Mouse (Mus musculus) ES-Bruce4 (cell line): Measurements from ENCODE around the gene Arpp19. TPM values are rescaled to one million over a fixed set of nuclear protein-coding genes. Genes with fewer than 3 reads are reported as not detected.
A peak's percentile ranks its signal among the peaks of the same experiment; 100 is the strongest.

Source experiments
- H3K27ac ChIP-seq: 2 replicates; pipeline ENCODE4 v1.5.1; 2012; ENCODE audit warnings: low read length, inconsistent platforms; ENCODE audit not compliant: insufficient read depth
- H3K27me3 ChIP-seq: 2 replicates; pipeline ENCODE4 v1.6.1; 2012; ENCODE audit warnings: mild to moderate bottlenecking, low read length, inconsistent platforms; ENCODE audit not compliant: control insufficient read depth, poor library complexity, insufficient read depth, severe bottlenecking
- H3K36me3 ChIP-seq: 2 replicates; pipeline ENCODE4 v1.6.1; 2012; ENCODE audit warnings: inconsistent platforms, mild to moderate bottlenecking, low read length, moderate library complexity; ENCODE audit not compliant: control insufficient read depth, poor library complexity, insufficient read depth, severe bottlenecking
- H3K4me1 ChIP-seq: one replicate; pipeline ENCODE4 v1.8.1; 2011; ENCODE audit warnings: low read length; ENCODE audit not compliant: control insufficient read depth, insufficient read depth
- H3K4me3 ChIP-seq: 2 replicates; pipeline ENCODE4 v1.5.1; 2011; ENCODE audit warnings: low read depth, mild to moderate bottlenecking, low read length
- H3K9ac ChIP-seq: 2 replicates; pipeline ENCODE4 v1.6.1; 2012; ENCODE audit warnings: low read depth, mild to moderate bottlenecking, inconsistent platforms; ENCODE audit not compliant: poor library complexity, severe bottlenecking
- H3K9me3 ChIP-seq: replicated peaks from 2 replicates; pipeline ENCODE4 v1.6.1; 2012; ENCODE audit warnings: mild to moderate bottlenecking, low read length, inconsistent platforms; ENCODE audit not compliant: control insufficient read depth, poor library complexity, insufficient read depth, severe bottlenecking
- CTCF ChIP-seq: IDR thresholded peaks from one replicate; pipeline ENCODE4 v1.8.1; 2011; ENCODE audit warnings: low read depth, low read length
- EP300 ChIP-seq: IDR thresholded peaks from 2 replicates; pipeline ENCODE4 v1.6.1; 2011; ENCODE audit warnings: low read depth, low read length; ENCODE audit not compliant: insufficient read depth
- POLR2A ChIP-seq: IDR thresholded peaks from one replicate; pipeline ENCODE4 v1.8.1; 2011; ENCODE audit warnings: low read length; ENCODE audit not compliant: insufficient read depth
- polyA plus RNA-seq: library from polyadenylated mRNA; stranded (reverse); fragments of >200 nt; gene quantifications from 2 replicates; pipeline ENCODE4 v1.2.4, GENCODE M21; 2011; ENCODE audit warnings: low read depth; ENCODE audit not compliant: missing spikeins, insufficient read depth, insufficient read length

Arpp19 gene
- 262 and 284 TPM in 2 replicates for polyA plus RNA-seq

- Histone ChIP-seq H3K4me1 (no peaks in the 10 kb centered on the region), H3K9ac (peak within 1 kb of the TSS; percentile 93), H3K27me3 (no peaks in the 10 kb centered on the region), H3K27ac (no peak within 1 kb of the TSS), H3K9me3 (no peaks in the 10 kb centered on the region), H3K4me3 (peak within 1 kb of the TSS; percentile 77), H3K36me3 (peaks cover 2% of the 10 kb centered on the region)
- TF ChIP-seq CTCF, result no peak
- peak; percentile 15 for TF ChIP-seq POLR2A
Observed at GRCm38 (mm10) chr9:75037451-75038356, at the start of gene Arpp19. TSS of gene Arpp19 (plus strand) at chr9:75037614.

- Histone ChIP-seq H3K27ac (no peak overlapping the region), H3K4me3 (no peak overlapping the region), H3K9me3 (no peaks in the 10 kb centered on the region), H3K4me1 (no peaks in the 10 kb centered on the region), H3K9ac (no peak overlapping the region), H3K36me3 (no peaks in the 10 kb centered on the region), H3K27me3 (no peaks in the 10 kb centered on the region)
- TF ChIP-seq CTCF (no peak), POLR2A (no peak), EP300 (no peak)
Observed at GRCm38 (mm10) chr9:74988893-74989460, 48.4 kb upstream of the Arpp19 start.

- TF ChIP-seq CTCF, result no peak
- TF ChIP-seq EP300, result no peak
- TF ChIP-seq POLR2A, result no peak
- Histone ChIP-seq H3K9me3 (no peaks in the 10 kb centered on the region), H3K27ac (no peak overlapping the region), H3K4me3 (no peak overlapping the region), H3K9ac (no peak overlapping the region), H3K36me3 (no peaks in the 10 kb centered on the region), H3K27me3 (no peaks in the 10 kb centered on the region), H3K4me1 (no peaks in the 10 kb centered on the region)
Observed at GRCm38 (mm10) chr9:74989990-74990389, 47.4 kb upstream of the Arpp19 start.

- peaks cover 3% of the 10 kb centered on the region for H3K4me1 ChIP-seq
- no peaks in the 10 kb centered on the region for H3K27me3 ChIP-seq
- H3K9ac ChIP-seq, result no peak overlapping the region
- no peaks in the 10 kb centered on the region for H3K36me3 ChIP-seq
- no peak for TF ChIP-seq CTCF
- no peak for TF ChIP-seq POLR2A
- TF ChIP-seq EP300, result no peak
- H3K27ac ChIP-seq, result no peak overlapping the region
- H3K4me3 ChIP-seq, result no peak overlapping the region
- no peaks in the 10 kb centered on the region for H3K9me3 ChIP-seq
Observed at GRCm38 (mm10) chr9:74994611-74995257, 42.7 kb upstream of the Arpp19 start.

GRCm38 (mm10) chr9:74996349-74996748, 41.1 kb upstream of the Arpp19 start:
- TF ChIP-seq POLR2A (no peak), EP300 (no peak), CTCF (no peak)
- Histone ChIP-seq H3K36me3 (no peaks in the 10 kb centered on the region), H3K9me3 (no peaks in the 10 kb centered on the region), H3K27ac (0 out of 2 replicates have a peak overlapping the region, but pooled peaks have one; percentile 1), H3K4me1 (peaks cover 3% of the 10 kb centered on the region), H3K9ac (no peak overlapping the region), H3K27me3 (no peaks in the 10 kb centered on the region), H3K4me3 (no peak overlapping the region)
